Mouse (Mus musculus): ENCODE measurements around the gene Nfib. TPM values are rescaled to one million over a fixed set of nuclear protein-coding genes. Genes with fewer than 3 reads are reported as not detected.
A peak's percentile ranks its signal among the peaks of the same experiment; 100 is the strongest.

The Nfib gene
- polyA plus RNA-seq, 1 experiment from 2014 or later: 39.8 TPM

- H3K4me1 ChIP-seq: peaks cover 13% of the 10 kb centered on the region; the same call in 1 of the 2 replicates
- no peaks in the 10 kb centered on the region for H3K9me3 ChIP-seq
- no peak overlapping the region for H3K27ac ChIP-seq (replicated peaks)
- no peaks in the 10 kb centered on the region for H3K36me3 ChIP-seq
- H3K9ac ChIP-seq (replicated peaks): no peak overlapping the region
- H3K27me3 ChIP-seq: no peaks in the 10 kb centered on the region
- H3K4me2 ChIP-seq (replicated peaks): no peak overlapping the region
- no peak overlapping the region for H3K4me3 ChIP-seq
- ATAC-seq (ENCODE audit: low FRiP score, low read depth): no peak
- WGBS: 57% methylated on average over 9 of the region's 9 CpGs
Measured at GRCm38 (mm10) chr4:82585536-82585935, 120.0 kb downstream of the Nfib start.

DNA sequence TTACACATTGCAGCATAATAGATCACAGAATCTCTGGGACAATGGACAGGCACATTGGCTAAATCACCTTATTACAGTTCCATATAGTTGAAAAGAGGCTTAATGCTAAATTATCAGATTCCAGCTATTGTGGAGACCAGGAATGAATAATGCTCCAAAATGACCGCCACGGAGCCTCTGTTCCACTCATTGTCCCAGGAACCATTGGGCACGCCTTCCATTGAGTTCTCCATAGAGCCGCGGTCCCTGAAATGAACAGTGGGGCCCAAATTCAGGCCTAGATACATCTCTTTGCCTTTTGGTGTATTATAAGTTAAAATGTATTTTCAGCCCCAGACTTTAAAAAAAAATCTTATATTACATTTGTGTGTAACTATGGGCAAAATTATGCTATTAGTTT is 120.5 kb downstream of the Nfib start:
- Histone ChIP-seq H3K4me3 (no peak overlapping the region), H3K9ac (replicated peaks) (no peak overlapping the region), H3K4me1 (peaks cover 13% of the 10 kb centered on the region; the same call in 1 of the 2 replicates), H3K27ac (replicated peaks) (no peak overlapping the region), H3K4me2 (replicated peaks) (no peak overlapping the region), H3K27me3 (no peaks in the 10 kb centered on the region), H3K9me3 (no peaks in the 10 kb centered on the region), H3K36me3 (no peaks in the 10 kb centered on the region)
- ATAC-seq (ENCODE audit: low FRiP score, low read depth): no peak
- 55% methylated on average over 5 of the region's 5 CpGs for WGBS

GRCm38 (mm10) chr4:82584548-82584947 is 121.0 kb downstream of the Nfib start:
- ATAC-seq (ENCODE audit: low FRiP score, low read depth): peak; percentile 83
- H3K9ac ChIP-seq (replicated peaks): no peak overlapping the region
- H3K4me3 ChIP-seq: no peak overlapping the region
- no peaks in the 10 kb centered on the region for H3K36me3 ChIP-seq
- no peaks in the 10 kb centered on the region for H3K27me3 ChIP-seq
- H3K27ac ChIP-seq (replicated peaks): peak overlapping the region; percentile 46; the same call in 1 of the 2 replicates
- H3K4me1 ChIP-seq: peaks cover 11% of the 10 kb centered on the region; the same call in 1 of the 2 replicates
- H3K4me2 ChIP-seq (replicated peaks): no peak overlapping the region
- 24% methylated on average over 4 of the region's 4 CpGs for WGBS
- H3K9me3 ChIP-seq: no peaks in the 10 kb centered on the region

GRCm38 (mm10) chr4:82573291-82573605 is 132.3 kb downstream of the Nfib start:
- H3K9ac ChIP-seq (replicated peaks): no peak overlapping the region
- H3K9me3 ChIP-seq: no peaks in the 10 kb centered on the region
- H3K4me1 ChIP-seq: peaks cover 4% of the 10 kb centered on the region; the same call in 1 of the 2 replicates
- H3K27ac ChIP-seq (replicated peaks): no peak overlapping the region
- H3K27me3 ChIP-seq: no peaks in the 10 kb centered on the region
- 85% methylated on average over 7 of the region's 7 CpGs for WGBS
- H3K4me3 ChIP-seq: no peak overlapping the region
- no peak for ATAC-seq (ENCODE audit: low FRiP score, low read depth)
- no peaks in the 10 kb centered on the region for H3K36me3 ChIP-seq
- no peak overlapping the region for H3K4me2 ChIP-seq (replicated peaks)

GRCm38 (mm10) chr4:82572410-82573290 is 132.9 kb downstream of the Nfib start:
- no peak overlapping the region for H3K4me2 ChIP-seq (replicated peaks)
- peaks cover 4% of the 10 kb centered on the region; the same call in 1 of the 2 replicates for H3K4me1 ChIP-seq
- H3K27me3 ChIP-seq: no peaks in the 10 kb centered on the region
- no peak overlapping the region for H3K27ac ChIP-seq (replicated peaks)
- no peak overlapping the region for H3K9ac ChIP-seq (replicated peaks)
- H3K4me3 ChIP-seq: no peak overlapping the region
- H3K36me3 ChIP-seq: no peaks in the 10 kb centered on the region
- peak; percentile 44; the same call in 1 of the 2 replicates for ATAC-seq (ENCODE audit: low FRiP score, low read depth)
- H3K9me3 ChIP-seq: no peaks in the 10 kb centered on the region
- WGBS: 68% methylated on average over 13 of the region's 13 CpGs

GRCm38 (mm10) chr4:82558816-82559215 is 146.7 kb downstream of the Nfib start:
- no peak for ATAC-seq (ENCODE audit: low FRiP score, low read depth)
- Histone ChIP-seq H3K9ac (replicated peaks) (no peak overlapping the region), H3K27me3 (no peaks in the 10 kb centered on the region), H3K9me3 (no peaks in the 10 kb centered on the region), H3K4me3 (no peak overlapping the region), H3K36me3 (no peaks in the 10 kb centered on the region), H3K27ac (replicated peaks) (no peak overlapping the region), H3K4me2 (replicated peaks) (no peak overlapping the region), H3K4me1 (no peaks in the 10 kb centered on the region)
- 93% methylated on average over 2 of the region's 2 CpGs for WGBS

GRCm38 (mm10) chr4:82555673-82556171 is 149.8 kb downstream of the Nfib start:
- H3K9ac ChIP-seq (replicated peaks): no peak overlapping the region
- H3K4me2 ChIP-seq (replicated peaks): no peak overlapping the region
- H3K27ac ChIP-seq (replicated peaks): no peak overlapping the region
- no peaks in the 10 kb centered on the region for H3K27me3 ChIP-seq
- no peaks in the 10 kb centered on the region for H3K9me3 ChIP-seq
- no peak overlapping the region for H3K4me3 ChIP-seq
- no peaks in the 10 kb centered on the region for H3K4me1 ChIP-seq
- ATAC-seq (ENCODE audit: low FRiP score, low read depth): no peak
- H3K36me3 ChIP-seq: no peaks in the 10 kb centered on the region
- 86% methylated on average over 16 of the region's 16 CpGs for WGBS

DNA sequence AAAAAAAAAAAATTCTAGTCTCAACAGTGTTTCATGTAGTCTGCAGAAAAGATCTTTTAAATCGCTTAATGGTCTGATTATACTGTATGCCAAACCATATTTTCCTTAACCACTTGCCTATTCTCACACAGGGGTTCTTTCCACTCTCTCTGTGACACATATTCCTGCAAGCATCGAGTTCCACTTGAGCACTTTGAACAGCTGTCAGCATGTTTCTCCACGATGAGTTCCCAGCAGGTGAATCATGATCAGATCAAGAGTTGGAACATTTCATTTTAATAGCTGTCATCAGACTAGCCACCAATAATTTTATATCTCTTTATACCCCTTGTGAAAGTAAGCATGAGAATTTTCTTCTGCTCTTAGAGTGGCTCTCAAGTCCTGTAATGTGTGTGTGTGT is 151.9 kb downstream of the Nfib start:
- H3K27me3 ChIP-seq: no peaks in the 10 kb centered on the region
- H3K9ac ChIP-seq (replicated peaks): no peak overlapping the region
- H3K36me3 ChIP-seq: no peaks in the 10 kb centered on the region
- H3K4me2 ChIP-seq (replicated peaks): no peak overlapping the region
- H3K9me3 ChIP-seq: no peaks in the 10 kb centered on the region
- no peak for ATAC-seq (ENCODE audit: low FRiP score, low read depth)
- no peak overlapping the region for H3K27ac ChIP-seq (replicated peaks)
- H3K4me3 ChIP-seq: no peak overlapping the region
- 80% methylated on average over 3 of the region's 3 CpGs for WGBS
- H3K4me1 ChIP-seq: no peaks in the 10 kb centered on the region

GRCm38 (mm10) chr4:82552238-82552637 is 153.3 kb downstream of the Nfib start:
- H3K9ac ChIP-seq (replicated peaks): no peak overlapping the region
- 82% methylated on average over 7 of the region's 7 CpGs for WGBS
- H3K27me3 ChIP-seq: no peaks in the 10 kb centered on the region
- no peaks in the 10 kb centered on the region for H3K9me3 ChIP-seq
- ATAC-seq (ENCODE audit: low FRiP score, low read depth): no peak
- H3K4me3 ChIP-seq: no peak overlapping the region
- H3K27ac ChIP-seq (replicated peaks): no peak overlapping the region
- no peak overlapping the region for H3K4me2 ChIP-seq (replicated peaks)
- H3K36me3 ChIP-seq: no peaks in the 10 kb centered on the region
- no peaks in the 10 kb centered on the region for H3K4me1 ChIP-seq

DNA sequence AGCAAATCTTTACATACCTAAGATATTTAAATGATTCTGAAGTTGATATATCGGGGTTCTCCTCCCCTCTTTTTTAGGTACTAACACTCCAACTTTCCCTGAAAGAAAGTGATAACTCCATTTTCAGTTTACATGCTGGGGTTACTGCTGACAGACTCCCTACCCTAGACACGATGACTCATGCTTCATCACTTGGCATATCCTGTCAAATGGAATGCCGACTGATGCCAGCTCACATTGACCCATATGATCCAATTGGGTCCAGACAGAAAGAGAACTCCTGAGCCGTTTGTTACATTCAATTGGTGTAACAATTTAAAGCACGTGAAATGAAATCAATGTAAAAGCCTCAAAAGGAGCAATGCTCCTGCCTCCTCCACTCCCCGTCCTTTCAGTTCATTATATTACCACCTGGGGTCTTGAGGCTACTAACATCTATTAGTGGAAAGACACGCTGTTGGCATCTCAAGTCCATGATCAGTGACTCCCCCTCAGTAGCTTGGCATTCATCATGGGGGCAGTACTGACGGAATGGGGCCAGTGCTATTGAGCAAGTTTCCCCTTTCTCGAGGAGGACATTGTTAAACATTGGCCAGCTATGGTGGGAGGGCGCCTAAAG is 155.7 kb downstream of the Nfib start:
- H3K4me3 ChIP-seq: no peak overlapping the region
- no peaks in the 10 kb centered on the region for H3K36me3 ChIP-seq
- H3K4me2 ChIP-seq (replicated peaks): no peak overlapping the region
- H3K27me3 ChIP-seq: no peaks in the 10 kb centered on the region
- ATAC-seq (ENCODE audit: low FRiP score, low read depth): no peak
- H3K4me1 ChIP-seq: no peaks in the 10 kb centered on the region; the same call in 1 of the 2 replicates
- no peaks in the 10 kb centered on the region for H3K9me3 ChIP-seq
- no peak overlapping the region for H3K9ac ChIP-seq (replicated peaks)
- WGBS: 89% methylated on average over 10 of the region's 10 CpGs
- no peak overlapping the region for H3K27ac ChIP-seq (replicated peaks)

DNA sequence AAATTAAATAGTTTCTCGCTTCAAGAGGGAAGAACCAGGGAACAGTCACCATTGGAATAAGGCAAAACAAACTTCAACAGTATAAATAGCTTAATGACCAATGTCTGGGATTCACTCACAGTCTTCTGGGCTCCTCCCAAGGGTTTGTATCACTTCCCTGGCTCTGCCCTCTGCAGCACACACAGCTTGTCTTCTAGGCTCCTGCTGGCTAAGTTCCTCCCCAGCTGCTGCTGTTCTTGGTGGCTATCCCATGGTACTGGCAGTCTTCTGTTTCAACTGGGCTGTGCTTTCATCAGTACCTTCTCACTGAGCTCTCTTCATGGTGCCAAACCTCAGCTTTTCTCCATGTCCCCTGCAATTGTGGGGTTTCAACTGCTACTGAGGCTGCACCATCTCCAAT is 157.3 kb downstream of the Nfib start:
- Histone ChIP-seq H3K4me2 (replicated peaks) (no peak overlapping the region), H3K4me3 (no peak overlapping the region), H3K4me1 (peaks cover 3% of the 10 kb centered on the region; the same call in 1 of the 2 replicates), H3K9ac (replicated peaks) (no peak overlapping the region), H3K27me3 (0 out of 2 replicates have a peak, but pooled peaks cover 3% of the 10 kb centered on the region), H3K9me3 (no peaks in the 10 kb centered on the region), H3K27ac (replicated peaks) (no peak overlapping the region), H3K36me3 (no peaks in the 10 kb centered on the region)
- WGBS: 88% methylated on average over 1 of the region's 1 CpGs
- ATAC-seq (ENCODE audit: low FRiP score, low read depth): no peak

- Histone ChIP-seq H3K4me3 (no peak overlapping the region), H3K27ac (replicated peaks) (no peak overlapping the region), H3K27me3 (peaks cover 31% of the 10 kb centered on the region), H3K9ac (replicated peaks) (no peak overlapping the region), H3K9me3 (no peaks in the 10 kb centered on the region), H3K4me2 (replicated peaks) (no peak overlapping the region), H3K4me1 (peaks cover 13% of the 10 kb centered on the region; the same call in 1 of the 2 replicates), H3K36me3 (no peaks in the 10 kb centered on the region)
- 70% methylated on average over 3 of the region's 3 CpGs for WGBS
- no peak for ATAC-seq (ENCODE audit: low FRiP score, low read depth)
Measured at GRCm38 (mm10) chr4:82543936-82544335, 161.6 kb downstream of the Nfib start.

Data from midbrain, embryonic 12.5 days (tissue).